Mouse (Mus musculus) mesoderm, embryonic 11.5 days (tissue): Measurements from ENCODE around the gene Gm30302.
"Not testable (repeated sequence)": the region's sequence is repeated elsewhere in the genome, so short reads cannot be mapped to it uniquely, and the experiment has no call there.

ENCODE experiments used
- DNase-seq: peaks from one replicate; pipeline ENCODE4 v3.0.0-alpha.2; 2012; ENCODE audit warnings: low read depth, low spot score

The Gm30302 gene

DNA sequence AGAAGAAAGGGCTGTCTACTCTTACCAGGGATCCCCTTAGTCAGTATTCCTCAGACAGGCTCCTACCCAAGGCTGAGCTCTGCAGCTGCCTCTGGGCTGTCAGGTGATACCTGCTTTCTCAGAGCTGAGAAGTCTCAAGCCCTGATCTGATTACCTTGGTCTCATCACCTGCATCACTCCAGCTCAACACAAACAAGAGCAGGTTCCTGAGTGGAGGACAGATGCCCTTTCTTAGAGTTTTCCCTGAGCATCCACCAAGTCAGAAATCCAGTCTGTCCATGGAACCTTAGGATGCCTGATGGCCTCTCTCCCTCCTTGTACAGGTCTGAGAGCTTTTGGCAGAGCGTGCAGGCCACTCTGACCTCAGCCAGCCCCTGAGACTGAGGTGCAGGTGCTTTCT lies at the start of gene Gm30302:
TSS of gene Gm30302 (minus strand) at position 101 of the 400 bp plus-strand sequence.
- no peak for DNase-seq

GRCm38 (mm10) chr13:49846751-49847150 lies 48.0 kb upstream of the Gm30302 start:
- no peak for DNase-seq

- no peak for DNase-seq
These were observed 47.3 kb upstream of the Gm30302 start for GRCm38 (mm10) chr13:49846141-49846540.

GRCm38 (mm10) chr13:49845663-49846062 lies 46.9 kb upstream of the Gm30302 start:
- DNase-seq: no peak

- DNase-seq: no peak
These were observed 45.3 kb upstream of the Gm30302 start for GRCm38 (mm10) chr13:49844071-49844470.

DNA sequence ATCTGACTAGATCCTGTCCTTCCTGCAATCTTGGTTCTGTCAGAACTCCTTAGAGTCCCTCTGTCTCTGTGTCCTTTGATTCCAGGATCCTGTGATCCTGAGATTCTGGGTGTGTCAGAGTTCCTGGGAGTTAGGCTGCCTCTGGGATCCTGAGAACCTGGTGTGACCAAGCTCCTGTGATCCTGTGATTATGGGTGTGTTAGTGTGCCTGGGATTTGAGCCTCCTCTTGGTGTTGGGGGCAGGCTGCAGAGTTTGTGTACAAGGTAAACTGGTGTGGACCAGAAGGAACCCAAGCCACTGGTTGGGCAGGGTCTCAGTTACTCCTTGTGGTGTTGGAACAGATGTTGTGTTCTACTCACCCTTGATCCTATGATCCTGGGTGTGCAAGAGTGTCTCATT lies 42.4 kb upstream of the Gm30302 start:
- DNase-seq: no peak

- DNase-seq: no peak
These were observed 31.6 kb upstream of the Gm30302 start for GRCm38 (mm10) chr13:49830355-49830754.

GRCm38 (mm10) chr13:49825300-49825699 lies 26.5 kb upstream of the Gm30302 start:
- no peak for DNase-seq

DNA sequence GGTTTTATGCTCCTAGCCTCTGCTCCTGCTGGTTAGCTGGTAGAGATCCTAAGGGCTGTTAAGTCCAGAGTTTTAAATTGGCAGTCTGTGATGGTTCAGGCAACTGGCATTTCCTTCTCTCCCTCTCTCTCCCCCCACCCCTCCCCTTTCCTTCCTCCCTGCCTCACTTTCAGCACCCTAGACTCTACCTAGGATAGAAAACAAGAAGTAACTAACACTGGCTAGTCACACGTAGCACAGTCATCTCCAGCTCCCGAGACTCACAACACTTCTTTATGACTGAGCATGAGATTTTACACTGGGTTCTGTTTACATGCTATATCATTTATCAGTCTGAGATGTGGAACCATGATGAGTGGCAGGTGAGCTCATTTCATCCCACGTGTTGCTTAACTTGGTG lies 16.2 kb upstream of the Gm30302 start:
- no peak for DNase-seq

GRCm38 (mm10) chr13:49814420-49814819 lies 15.6 kb upstream of the Gm30302 start:
- DNase-seq: no peak

- DNase-seq: no peak
These were observed 8.3 kb upstream of the Gm30302 start for GRCm38 (mm10) chr13:49807146-49807545.

GRCm38 (mm10) chr13:49788563-49789393 lies 10.0 kb downstream of the Gm30302 start:
- no peak for DNase-seq

- no peak for DNase-seq
These were observed 14.9 kb downstream of the Gm30302 start for GRCm38 (mm10) chr13:49783899-49784298.

DNA sequence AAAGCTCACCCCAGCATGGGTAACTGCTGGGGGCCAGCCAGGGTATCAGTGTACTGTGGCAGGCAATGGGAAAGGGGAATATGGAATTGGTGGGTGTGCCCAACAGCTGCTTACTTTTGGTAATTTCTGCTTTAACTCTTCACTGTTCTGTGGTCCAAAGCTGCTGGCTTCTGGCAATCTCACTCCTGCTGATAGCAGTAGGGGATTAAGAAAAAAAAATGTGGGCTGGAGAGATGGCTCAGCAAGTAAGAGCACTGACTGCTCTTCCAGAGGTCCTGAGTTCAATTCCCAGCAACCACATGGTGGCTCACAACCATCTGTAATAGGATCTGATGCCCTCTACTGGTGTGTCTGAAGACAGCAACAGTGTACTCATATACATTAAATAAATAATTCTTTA lies 27.3 kb downstream of the Gm30302 start:
- not testable (repeated sequence) for DNase-seq

GRCm38 (mm10) chr13:49769111-49769510 lies 29.7 kb downstream of the Gm30302 start:
- no peak for DNase-seq

GRCm38 (mm10) chr13:49768048-49768447 lies 30.8 kb downstream of the Gm30302 start:
- DNase-seq: no peak

DNA sequence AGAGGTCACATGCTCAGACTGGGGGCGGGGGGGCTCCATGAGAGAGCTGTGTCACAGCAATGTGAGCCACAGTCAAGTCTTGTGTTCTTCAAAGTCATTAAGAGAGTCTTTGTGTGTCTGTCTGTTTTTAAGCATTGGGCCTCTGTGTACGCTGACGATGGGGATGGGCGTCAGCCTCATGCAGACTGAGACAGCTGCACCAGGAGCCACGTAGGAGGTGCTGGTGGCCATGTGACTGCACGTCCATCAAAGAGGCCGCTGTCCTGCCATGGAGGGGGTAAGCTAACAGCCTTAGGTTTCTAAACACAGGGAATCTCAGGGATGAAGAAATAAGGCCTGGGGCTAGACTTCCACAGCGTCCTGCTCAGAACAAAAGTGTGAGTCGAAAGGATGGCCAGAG lies 32.5 kb downstream of the Gm30302 start:
- DNase-seq: no peak

DNA sequence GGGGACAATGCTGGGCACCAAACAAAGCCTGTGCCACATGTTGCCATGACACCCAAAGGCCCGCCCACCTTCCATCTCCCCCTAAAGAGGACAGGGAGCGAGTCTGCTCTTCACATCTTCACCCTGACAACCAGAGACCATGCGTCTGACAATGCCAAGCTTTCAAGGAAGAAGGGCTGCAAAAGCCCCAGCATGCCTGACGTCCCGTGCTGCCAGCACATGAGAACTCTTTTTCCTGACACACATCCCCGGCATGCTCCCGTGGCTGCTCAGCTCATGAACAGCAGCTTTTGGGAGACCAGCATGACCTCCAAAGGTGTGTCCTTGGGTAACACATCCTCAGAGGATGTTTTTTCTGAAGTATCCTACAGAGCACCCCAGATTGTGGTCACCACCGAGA lies 33.5 kb downstream of the Gm30302 start:
- no peak for DNase-seq

- DNase-seq: no peak
These were observed 36.6 kb downstream of the Gm30302 start for GRCm38 (mm10) chr13:49762208-49762607.

- DNase-seq: no peak
These were observed 38.1 kb downstream of the Gm30302 start for GRCm38 (mm10) chr13:49760675-49761074.

- DNase-seq: no peak
These were observed 40.8 kb downstream of the Gm30302 start for GRCm38 (mm10) chr13:49757966-49758365.

DNA sequence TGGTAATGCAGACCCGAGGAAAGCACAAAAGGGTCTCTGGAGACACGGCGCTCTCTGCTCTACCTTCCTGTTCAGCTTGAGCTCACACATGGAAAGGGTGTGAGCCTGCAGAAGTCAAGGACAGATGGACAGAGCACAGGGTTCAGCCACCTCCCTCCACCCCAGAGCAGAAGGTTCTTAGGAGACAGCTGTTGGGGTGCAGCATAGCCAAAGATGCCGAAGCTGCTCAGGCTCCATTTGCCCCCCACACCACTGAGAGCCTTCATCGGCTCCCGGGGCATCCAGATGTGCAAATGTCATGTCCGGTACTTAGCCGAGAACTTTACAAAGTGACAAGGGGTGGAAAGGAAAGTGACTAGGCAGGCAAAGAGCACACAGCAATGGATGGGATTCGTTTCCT lies 42.2 kb downstream of the Gm30302 start:
- no peak for DNase-seq

DNA sequence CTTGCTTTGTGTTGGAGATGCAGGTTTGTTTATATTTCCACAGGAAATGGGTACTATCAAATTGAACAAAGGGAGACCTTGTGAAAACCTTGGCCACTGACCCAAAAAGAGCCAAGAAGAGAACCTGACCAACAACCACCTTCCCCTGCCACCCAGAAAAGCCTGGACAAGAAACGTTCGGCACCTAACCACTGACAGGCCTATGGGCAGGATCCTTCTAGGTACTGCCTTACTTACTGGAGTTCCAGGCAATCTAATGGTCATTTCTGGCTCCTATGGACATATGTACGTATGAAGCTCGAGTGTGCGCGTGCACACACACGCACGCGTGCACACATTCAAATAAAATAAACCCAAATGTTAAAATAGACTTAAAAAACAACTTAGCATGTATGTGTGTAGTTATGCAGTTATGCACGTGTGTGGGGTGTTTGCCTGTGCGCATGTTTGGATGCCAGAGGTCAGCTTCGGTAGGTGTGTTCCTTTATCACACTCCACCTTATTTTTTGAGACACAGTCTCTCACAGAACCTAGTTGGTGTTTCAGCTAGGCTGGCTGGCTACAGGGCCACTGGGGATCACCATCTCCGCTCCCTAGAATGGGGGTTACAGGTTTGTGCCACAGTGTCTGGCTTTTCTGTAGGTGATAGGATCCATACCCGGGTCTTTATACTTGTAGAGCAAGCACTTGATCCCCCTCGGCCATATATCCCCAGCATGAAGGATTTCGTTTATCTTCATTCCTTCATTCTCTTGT lies 57.3 kb downstream of the Gm30302 start:
- no peak for DNase-seq
